Mouse (Mus musculus): ENCODE data around the gene Tpcn2. TPM values are rescaled to one million over a fixed set of nuclear protein-coding genes. Genes with fewer than 3 reads are reported as not detected.

Tpcn2 gene
- total RNA-seq, 2 experiments from 2014 or later: 3.2 to 3.6 TPM

- intact Hi-C loops (cut with DNase I): no loop called here
- no peak for DNase-seq
These were observed 106.8 kb downstream of the Tpcn2 start for GRCm38 (mm10) chr7:145176750-145177589.

- no peak for DNase-seq
- intact Hi-C loops (cut with DNase I): no loop called here
These were observed 110.2 kb downstream of the Tpcn2 start for GRCm38 (mm10) chr7:145173563-145173962.

DNA sequence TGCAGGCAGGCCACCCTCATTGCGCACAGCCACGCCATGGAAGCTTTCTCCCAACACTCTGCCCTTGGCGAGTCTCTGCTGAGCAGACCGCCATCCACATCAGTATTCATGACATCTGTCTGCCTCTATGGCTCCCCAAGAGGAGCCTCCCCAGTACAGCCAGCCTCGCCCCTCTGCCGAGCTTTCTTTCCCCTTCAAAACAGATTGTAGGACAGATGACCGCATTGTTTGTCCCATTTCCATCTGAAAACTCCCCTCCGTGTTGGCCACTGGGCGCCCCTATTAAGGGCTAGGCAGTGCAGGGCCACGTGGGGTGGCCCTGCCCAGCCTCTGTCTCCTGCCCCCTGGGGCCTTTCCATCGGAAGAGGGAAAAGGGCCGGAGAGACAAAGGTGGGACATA is 110.7 kb downstream of the Tpcn2 start:
- DNase-seq: no peak
- intact Hi-C loops (cut with DNase I): no loop called here

DNA sequence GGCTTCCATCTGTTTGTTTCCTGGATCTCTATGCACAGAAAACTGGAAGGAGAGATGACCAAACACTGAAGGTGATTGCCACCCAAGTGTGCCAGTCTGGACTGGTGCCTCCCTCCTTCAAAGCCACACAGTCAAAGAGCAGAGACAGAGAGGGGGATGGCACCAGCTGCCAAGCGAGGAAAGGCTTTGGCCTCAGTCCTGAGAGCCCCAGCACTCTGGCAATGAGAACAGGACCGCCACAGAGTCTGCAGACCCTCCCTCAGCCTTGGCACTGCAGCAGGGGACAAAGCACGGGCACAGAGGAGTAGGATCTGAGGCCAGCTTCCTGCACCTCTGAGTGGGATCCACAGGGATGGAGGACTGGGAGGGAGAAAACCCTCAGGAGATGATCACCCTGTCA is 114.1 kb downstream of the Tpcn2 start:
- no peak for DNase-seq
- intact Hi-C loops (cut with DNase I): no loop called here

- intact Hi-C loops (cut with DNase I): loop anchor here (5.0 kb wide), 1 partner anchor 58 kb away; no protein-coding TSS in a partner anchor
- DNase-seq: peak in 1 of 2 experiments; percentile 10
These were observed 124.2 kb downstream of the Tpcn2 start for GRCm38 (mm10) chr7:145159283-145160240.

- intact Hi-C loops (cut with DNase I): no loop called here
These were observed 128.1 kb downstream of the Tpcn2 start for GRCm38 (mm10) chr7:145155666-145156065.

GRCm38 (mm10) chr7:145154066-145154465 is 129.7 kb downstream of the Tpcn2 start:
- intact Hi-C loops (cut with DNase I): no loop called here
- DNase-seq: no peak

More at GRCm38 (mm10) chr7:145155666-145156065, 128.1 kb downstream of the Tpcn2 start:
- no peak for DNase-seq

DNA sequence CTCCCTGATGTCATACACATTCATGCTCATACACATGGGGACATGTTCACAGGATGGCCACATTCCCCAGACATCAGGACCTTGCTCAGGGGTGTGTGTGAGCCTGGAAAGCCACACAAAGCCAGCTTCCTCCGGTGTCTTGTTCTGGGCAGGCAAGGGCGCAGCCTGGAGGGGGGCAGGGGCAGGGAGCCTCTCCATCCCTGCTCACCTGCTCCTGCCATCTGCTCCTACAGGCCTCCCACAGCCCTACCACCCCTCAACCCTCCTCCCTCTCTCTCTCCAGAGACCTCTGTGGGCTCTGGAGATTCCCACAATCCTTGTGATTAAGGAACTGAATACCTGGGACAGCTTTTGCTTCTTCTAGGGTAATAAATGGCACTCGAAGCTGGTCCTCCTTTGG is 132.0 kb downstream of the Tpcn2 start:
- intact Hi-C loops (cut with DNase I): no loop called here
- DNase-seq: no peak

GRCm38 (mm10) chr7:145148902-145149301 is 134.9 kb downstream of the Tpcn2 start:
- intact Hi-C loops (cut with DNase I): no loop called here
- DNase-seq: no peak

DNA sequence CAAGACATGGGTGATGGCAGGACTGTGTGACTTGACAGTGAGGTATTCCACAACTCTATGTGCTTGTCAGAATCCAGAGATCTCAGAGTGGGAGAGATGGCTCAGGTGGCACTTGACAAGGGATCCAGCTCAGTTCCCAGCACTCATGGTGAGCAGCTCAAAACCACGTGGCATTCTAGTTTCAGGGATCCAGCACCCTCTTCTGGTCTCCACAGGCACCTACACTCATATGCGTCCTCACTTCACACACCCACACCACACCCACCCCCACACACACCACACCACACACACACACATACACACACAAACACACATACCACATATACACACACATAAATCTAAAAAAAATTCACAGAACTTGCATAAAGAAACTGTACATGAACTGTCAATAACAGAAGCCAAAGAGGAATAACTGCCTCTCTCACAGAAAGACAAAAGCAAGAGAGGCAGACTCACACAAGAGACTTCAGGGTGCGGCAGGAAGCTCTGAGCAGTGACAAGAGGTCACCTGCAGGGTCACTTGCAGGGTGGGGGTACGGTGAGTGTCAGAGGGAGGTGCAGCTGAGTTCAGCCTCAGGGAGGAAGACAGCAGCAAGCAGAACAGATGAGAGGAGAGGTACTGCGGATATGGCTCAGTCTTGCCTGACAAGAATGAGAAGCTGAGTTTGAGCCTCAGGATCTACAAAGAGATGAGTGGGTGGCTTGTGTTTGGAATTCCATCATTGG is 135.7 kb downstream of the Tpcn2 start:
- no peak for DNase-seq
- intact Hi-C loops (cut with DNase I): no loop called here

DNA sequence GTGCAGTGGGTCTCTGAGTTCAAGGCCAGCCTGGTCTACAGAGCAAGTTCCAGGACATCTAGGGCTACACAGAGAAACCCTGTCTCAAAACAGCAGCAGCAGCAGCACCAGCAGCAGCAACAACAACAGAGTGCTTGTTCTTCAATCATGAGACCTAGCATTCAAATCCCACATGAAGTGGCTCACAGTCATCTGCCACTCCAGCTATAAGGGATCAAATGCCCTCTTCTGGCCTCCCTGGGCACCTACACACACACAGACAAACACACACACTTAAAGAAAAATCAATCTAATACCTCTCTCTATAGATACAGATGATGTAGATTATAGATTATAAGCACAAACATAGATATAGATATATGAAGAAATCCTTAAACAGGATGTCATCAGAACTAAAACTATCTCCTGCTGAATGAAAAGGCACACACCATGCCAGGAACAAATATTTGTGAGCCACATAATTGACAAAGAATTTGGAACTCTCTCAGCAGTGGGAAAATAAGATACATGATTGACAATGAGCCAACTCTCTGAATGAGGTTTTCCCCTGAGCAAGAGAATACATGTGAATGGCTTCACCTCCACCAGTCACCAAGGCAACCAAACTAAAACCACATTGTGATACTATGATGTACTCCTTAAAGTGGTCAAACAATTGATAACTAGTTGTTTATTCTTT is 137.4 kb downstream of the Tpcn2 start:
- intact Hi-C loops (cut with DNase I): no loop called here
- no peak for DNase-seq

DNA sequence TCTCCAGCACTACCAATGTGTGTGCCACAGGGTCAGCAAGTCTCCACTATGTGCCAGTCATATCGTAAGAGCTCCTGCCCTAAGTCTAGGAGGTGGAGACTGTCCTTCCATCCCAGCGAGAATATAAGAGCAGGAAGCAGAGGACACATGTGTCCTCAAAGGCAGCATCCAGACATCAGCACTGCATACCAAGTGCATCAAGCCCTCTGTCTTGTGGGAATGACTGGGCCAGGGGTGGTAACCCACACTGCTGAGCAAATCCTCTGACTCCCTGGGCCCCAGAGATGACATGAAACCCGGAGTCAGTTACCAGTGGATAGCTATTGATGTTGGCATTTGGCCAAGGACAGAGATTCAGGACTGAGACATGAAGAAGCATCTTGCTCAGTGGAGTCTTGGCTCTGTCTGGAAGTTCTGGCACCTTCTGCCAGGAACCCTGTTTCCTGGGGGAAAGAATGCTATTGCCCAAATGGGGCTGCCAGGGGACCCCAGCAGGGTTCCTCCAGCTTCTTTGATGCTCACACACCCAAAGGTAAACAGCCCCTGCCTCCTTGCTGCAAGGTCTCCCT is 140.2 kb downstream of the Tpcn2 start:
- no peak for DNase-seq
- intact Hi-C loops (cut with DNase I): loop anchor here (5.0 kb wide), 1 partner anchor 79 kb away; no protein-coding TSS in a partner anchor

- intact Hi-C loops (cut with DNase I): loop anchor here (5.0 kb wide), 1 partner anchor 82 kb away; no protein-coding TSS in a partner anchor
- DNase-seq: no peak
These were observed 143.2 kb downstream of the Tpcn2 start for GRCm38 (mm10) chr7:145140656-145141055.

DNA sequence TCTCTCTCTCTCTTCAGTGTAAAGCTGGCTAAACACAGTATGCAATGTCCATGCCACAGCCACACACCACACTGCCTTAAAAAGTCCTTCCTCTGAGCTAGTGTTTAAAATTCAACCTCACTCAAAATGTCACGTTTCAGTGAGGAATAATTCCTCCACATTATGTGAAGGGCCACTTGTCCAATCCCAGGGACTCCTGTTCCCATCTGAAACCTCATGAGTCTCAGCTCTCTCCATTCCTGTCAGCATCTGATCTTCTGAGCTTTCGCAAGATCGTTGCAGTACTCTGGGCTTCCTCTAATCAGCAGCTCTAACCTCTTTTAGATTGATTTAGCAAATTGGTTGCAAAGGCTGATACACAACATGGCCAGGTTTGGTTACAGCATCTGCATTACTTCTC is 144.2 kb downstream of the Tpcn2 start:
- intact Hi-C loops (cut with DNase I): no loop called here
- no peak for DNase-seq

GRCm38 (mm10) chr7:145139100-145139499 is 144.7 kb downstream of the Tpcn2 start:
- DNase-seq: no peak
- intact Hi-C loops (cut with DNase I): no loop called here

DNA sequence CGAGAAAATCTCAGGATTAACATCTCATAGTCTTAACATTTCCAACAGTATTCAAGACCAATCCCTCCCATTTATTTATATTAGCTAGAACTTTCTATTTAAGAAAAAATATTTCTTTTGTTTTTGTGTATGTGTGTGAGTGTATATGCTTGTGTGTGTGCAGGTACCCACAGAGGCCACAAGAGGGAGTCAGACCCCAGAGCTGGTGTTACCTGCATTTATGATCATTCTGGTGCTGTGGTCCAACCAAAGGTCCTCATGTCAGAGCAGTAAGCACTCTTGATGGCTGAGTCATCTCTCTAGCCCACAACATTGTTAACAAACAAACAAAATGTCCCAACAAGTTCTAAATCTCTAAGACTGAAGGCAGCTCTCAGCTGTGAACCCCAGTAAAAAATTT is 145.9 kb downstream of the Tpcn2 start:
- no peak for DNase-seq
- intact Hi-C loops (cut with DNase I): no loop called here

GRCm38 (mm10) chr7:145136831-145137230 is 147.0 kb downstream of the Tpcn2 start:
- intact Hi-C loops (cut with DNase I): no loop called here
- DNase-seq: no peak

Data from heart, postnatal 36 days (tissue).